Mouse (Mus musculus) CH12.LX (cell line): ENCODE measurements around the gene Ctla4. TPM values are rescaled to one million over a fixed set of nuclear protein-coding genes. Genes with fewer than 3 reads are reported as not detected.

Source experiments
- DNase-seq: peaks from one replicate; pipeline ENCODE4 v3.0.0-alpha.2; 2013; ENCODE audit errors: extremely low read depth
- H3K27ac ChIP-seq: 2 replicates; pipeline ENCODE4 v1.5.1; 2012; ENCODE audit warnings: low read depth, mild to moderate bottlenecking, control low read depth, moderate library complexity; ENCODE audit not compliant: insufficient read depth
- H3K27me3 ChIP-seq: replicated peaks from 2 replicates; pipeline ENCODE3; 2012; ENCODE audit warnings: inconsistent platforms
- H3K36me3 ChIP-seq, 2 experiments: replicated peaks in 1 of 2; 2 replicates each; pipeline versions ENCODE3 to v1.6.1; 2012; ENCODE audit warnings: inconsistent platforms in 1 of 2, low read length in 1 of 2, mild to moderate bottlenecking in 1 of 2, mixed read lengths in 1 of 2, moderate library complexity in 1 of 2; ENCODE audit not compliant: control insufficient read depth in 1 of 2, insufficient read depth in 1 of 2
- H3K4me1 ChIP-seq, 2 experiments: 2 replicates each; pipeline ENCODE4 v1.6.1; 2012; ENCODE audit warnings: inconsistent platforms in 1 of 2, moderate library complexity in 1 of 2; ENCODE audit not compliant: insufficient read depth in 2 of 2, control insufficient read depth in 1 of 2
- H3K4me2 ChIP-seq: 2 replicates; pipeline ENCODE4 v1.6.1; 2012; ENCODE audit warnings: low read depth, mild to moderate bottlenecking, control low read depth; ENCODE audit not compliant: poor library complexity, insufficient read depth, severe bottlenecking
- H3K4me3 ChIP-seq, 3 experiments: fragments of 150-350 bp in 1 of 3; sonication (generic) in 1 of 3; replicated peaks in 1 of 3; 2 replicates each; pipeline versions ENCODE3 to v1.5.1; 2011 to 2012; ENCODE audit warnings: low read depth in 2 of 3, low read length in 2 of 3, mild to moderate bottlenecking in 2 of 3, moderate library complexity in 2 of 3, control low read depth in 1 of 3, improper control_type of control experiment in 1 of 3, inconsistent platforms in 1 of 3, mixed read lengths in 1 of 3; ENCODE audit not compliant: poor library complexity in 1 of 3
- H3K79me2 ChIP-seq: replicated peaks from 2 replicates; pipeline ENCODE4 v1.6.1; 2012; ENCODE audit warnings: mild to moderate bottlenecking, moderate library complexity; ENCODE audit not compliant: control insufficient read depth, poor library complexity, insufficient read depth, severe bottlenecking; ENCODE audit errors: extremely low read depth
- H3K9ac ChIP-seq: 2 replicates; pipeline ENCODE4 v1.6.1; 2012; ENCODE audit warnings: low read depth, mild to moderate bottlenecking, control low read depth, moderate library complexity; ENCODE audit not compliant: insufficient read depth
- H3K9me3 ChIP-seq: replicated peaks from 2 replicates; pipeline ENCODE3; 2012; ENCODE audit warnings: low read length, inconsistent platforms, mixed read lengths
- BHLHE40 ChIP-seq: IDR thresholded peaks from 2 replicates; pipeline ENCODE4 v1.6.1; 2011; ENCODE audit warnings: mild to moderate bottlenecking, low read depth, low read length, improper control_type of control experiment
- CHD1 ChIP-seq: IDR thresholded peaks from 2 replicates; pipeline ENCODE4 v1.6.1; 2012; ENCODE audit warnings: low read depth, low read length, improper control_type of control experiment, inconsistent platforms
- CHD2 ChIP-seq: IDR thresholded peaks from 2 replicates; pipeline ENCODE4 v1.6.1; 2011; ENCODE audit warnings: low read length, improper control_type of control experiment
- CTCF ChIP-seq, 2 experiments: IDR thresholded peaks in 1 of 2; conservative IDR thresholded peaks in 1 of 2; 2 replicates each; pipeline ENCODE4 v1.5.1; 2011 to 2012; ENCODE audit warnings: low read depth in 2 of 2, low read length in 2 of 2, improper control_type of control experiment in 1 of 2, inconsistent platforms in 1 of 2, mild to moderate bottlenecking in 1 of 2, moderate library complexity in 1 of 2
- E2F4 ChIP-seq: IDR thresholded peaks from 2 replicates; pipeline ENCODE4 v1.6.1; 2011; ENCODE audit warnings: low read depth, low read length, improper control_type of control experiment; ENCODE audit not compliant: insufficient replicate concordance
- ELF1 ChIP-seq: IDR thresholded peaks from 2 replicates; pipeline ENCODE4 v1.6.1; 2014; ENCODE audit warnings: low read depth, mild to moderate bottlenecking, inconsistent platforms, low read length, improper control_type of control experiment
- EP300 ChIP-seq: IDR thresholded peaks from 2 replicates; pipeline ENCODE4 v1.6.1; 2011; ENCODE audit warnings: low read length, improper control_type of control experiment
- ETS1 ChIP-seq: conservative IDR thresholded peaks from 2 replicates; pipeline ENCODE4 v1.6.1; 2012; ENCODE audit warnings: low read depth, mild to moderate bottlenecking, inconsistent platforms, low read length, improper control_type of control experiment, moderate library complexity
- HCFC1 ChIP-seq: IDR thresholded peaks from 2 replicates; pipeline ENCODE4 v1.6.1; 2012; ENCODE audit warnings: low read depth, mild to moderate bottlenecking, inconsistent platforms, low read length, improper control_type of control experiment
- KAT2A ChIP-seq: IDR thresholded peaks from 2 replicates; pipeline ENCODE4 v1.6.1; 2012; ENCODE audit warnings: low read length, improper control_type of control experiment, inconsistent platforms; ENCODE audit not compliant: insufficient replicate concordance
- MAFK ChIP-seq: IDR thresholded peaks from 2 replicates; pipeline ENCODE4 v1.6.1; 2011; ENCODE audit warnings: low read length, improper control_type of control experiment; ENCODE audit not compliant: insufficient replicate concordance
- MAZ ChIP-seq: IDR thresholded peaks from 2 replicates; pipeline ENCODE4 v1.6.1; 2012; ENCODE audit warnings: low read depth, mild to moderate bottlenecking, inconsistent platforms, low read length, improper control_type of control experiment, moderate library complexity
- NRF1 ChIP-seq: IDR thresholded peaks from 2 replicates; pipeline ENCODE4 v1.6.1; 2014; ENCODE audit warnings: low read depth, mild to moderate bottlenecking, inconsistent platforms, low read length, improper control_type of control experiment, moderate library complexity
- PAX5 ChIP-seq: IDR thresholded peaks from 2 replicates; pipeline ENCODE4 v1.6.1; 2012; ENCODE audit warnings: low read length, inconsistent platforms, mixed read lengths
- POLR2AphosphoS2 ChIP-seq: IDR thresholded peaks from 2 replicates; pipeline ENCODE4 v1.6.1; 2011; ENCODE audit warnings: low read depth, low read length, improper control_type of control experiment
- SIN3A ChIP-seq: IDR thresholded peaks from 2 replicates; pipeline ENCODE4 v1.6.1; 2012; ENCODE audit warnings: low read length, improper control_type of control experiment, inconsistent platforms
- TBP ChIP-seq: conservative IDR thresholded peaks from 2 replicates; pipeline ENCODE4 v1.6.1; 2011; ENCODE audit warnings: low read depth, low read length, improper control_type of control experiment
- TCF12 ChIP-seq: IDR thresholded peaks from 2 replicates; pipeline ENCODE4 v1.6.1; 2014; ENCODE audit warnings: low read depth, mild to moderate bottlenecking, inconsistent platforms, low read length, improper control_type of control experiment
- UBTF ChIP-seq: IDR thresholded peaks from 2 replicates; pipeline ENCODE4 v1.6.1; 2012; ENCODE audit warnings: low read depth, mild to moderate bottlenecking, inconsistent platforms, low read length, improper control_type of control experiment, moderate library complexity
- USF2 ChIP-seq: conservative IDR thresholded peaks from 2 replicates; pipeline ENCODE4 v1.6.1; 2011; ENCODE audit warnings: low read depth, low read length, improper control_type of control experiment
- ZC3H11A ChIP-seq: IDR thresholded peaks from 2 replicates; pipeline ENCODE4 v1.6.1; 2012; ENCODE audit warnings: low read depth, mild to moderate bottlenecking, inconsistent platforms, low read length, improper control_type of control experiment
- ZKSCAN1 ChIP-seq: IDR thresholded peaks from 2 replicates; pipeline ENCODE4 v1.6.1; 2012; ENCODE audit warnings: low read depth, inconsistent platforms, low read length, improper control_type of control experiment, borderline replicate concordance
- ZMIZ1 ChIP-seq: IDR thresholded peaks from 2 replicates; pipeline ENCODE4 v1.6.1; 2012; ENCODE audit warnings: low read depth, mild to moderate bottlenecking, inconsistent platforms, low read length, improper control_type of control experiment
- dilution Hi-C: fragments of 300-500 bp; cut with MboI; formaldehyde crosslinking; loops from 2 replicates; pipeline ENCODE4 v1.14.3; 2020; ENCODE audit warnings: low sequenced_read_pairs; ENCODE audit not compliant: extremely low pct_unique_long_range_greater_than_20kb, extremely low pct_ligation_motif_present
- in situ Hi-C: fragments of 300-500 bp; cut with MboI; formaldehyde crosslinking; loops from 3 replicates; pipeline ENCODE4 v1.14.3; 2019; ENCODE audit warnings: low sequenced_read_pairs, low pct_ligation_motif_present, low pct_unique_long_range_greater_than_20kb, mixed read lengths
- polyA plus RNA-seq: library from polyadenylated mRNA; unstranded; fragments of >175 nt; gene quantifications from 2 replicates; pipeline ENCODE4 v1.2.1, GENCODE M21; 2012; ENCODE audit warnings: low read depth; ENCODE audit not compliant: insufficient read length
- total RNA-seq, 2 experiments: library from RNA; depleted of rRNA; stranded (reverse); fragments of 300-350 nt in 1 of 2; fragments of >200 nt in 1 of 2; gene quantifications; 2 replicates each; pipeline ENCODE4 v1.2.3; 2012 to 2014

Ctla4 gene
- total and polyA plus RNA-seq, 3 experiments: 11.6 to 54.7 (median 53.7) TPM

GRCm38 (mm10) chr1:60849816-60850215 lies 37.0 kb upstream of the Ctla4 start:
- in situ Hi-C loops: loop anchor here (10.0 to 25.0 kb wide), 2 partner anchors 135 to 688 kb away; partner anchors contain the start of gene Cd28
- dilution Hi-C loops: no loop called here

GRCm38 (mm10) chr1:60851041-60851781 lies 35.6 kb upstream of the Ctla4 start:
- Histone ChIP-seq H3K4me3 (no peak overlapping the region), H3K27ac (no peak overlapping the region), H3K27me3 (no peaks in the 10 kb centered on the region), H3K4me2 (no peak overlapping the region), H3K9ac (no peak overlapping the region), H3K4me1 (peaks cover 6 to 51% of the 10 kb centered on the region in 2 experiments), H3K79me2 (peaks cover 19% of the 10 kb centered on the region), H3K36me3 (peaks cover 0 to 8% of the 10 kb centered on the region in 2 experiments), H3K9me3 (no peaks in the 10 kb centered on the region)
- dilution Hi-C loops: no loop called here
- no peak for TF ChIP-seq TCF12
- TF ChIP-seq CHD1: 0 out of 2 replicates have a peak, but pooled peaks have one; percentile 35
- TF ChIP-seq ZMIZ1: no peak
- no peak for TF ChIP-seq CHD2
- no peak for TF ChIP-seq UBTF
- TF ChIP-seq NRF1: no peak
- TF ChIP-seq PAX5: no peak
- no peak for TF ChIP-seq MAFK
- in situ Hi-C loops: loop anchor here (10.0 to 25.0 kb wide), 2 partner anchors 136 to 689 kb away; partner anchors contain the start of gene Cd28
- DNase-seq: no peak

More at GRCm38 (mm10) chr1:60849816-60850215, 37.0 kb upstream of the Ctla4 start:
- Histone ChIP-seq H3K4me2 (no peak overlapping the region), H3K27ac (no peak overlapping the region), H3K4me3 (no peak overlapping the region), H3K9ac (no peak overlapping the region), H3K9me3 (no peaks in the 10 kb centered on the region), H3K27me3 (no peaks in the 10 kb centered on the region), H3K4me1 (peaks cover 6 to 45% of the 10 kb centered on the region in 2 experiments), H3K36me3 (peaks cover 0 to 10% of the 10 kb centered on the region in 2 experiments), H3K79me2 (peaks cover 18% of the 10 kb centered on the region)
- TF ChIP-seq E2F4 (no peak), SIN3A (no peak), ELF1 (no peak), EP300 (no peak), USF2 (no peak), HCFC1 (no peak), POLR2AphosphoS2 (no peak), MAZ (no peak), ZKSCAN1 (no peak), TBP (no peak), CTCF (conservative IDR thresholded peaks at IDR 0.05 in 1 of 2, IDR thresholded peaks at IDR 0.05 in 1 of 2; ENCODE audit: low read depth in 2 of 2, low read length in 2 of 2) (no peak), ETS1 (no peak), KAT2A (no peak), ZC3H11A (no peak), BHLHE40 (no peak)
- no peak for DNase-seq
